ENCODE assay signal across 9 mouse cellular contexts in the genomic region with DNA sequence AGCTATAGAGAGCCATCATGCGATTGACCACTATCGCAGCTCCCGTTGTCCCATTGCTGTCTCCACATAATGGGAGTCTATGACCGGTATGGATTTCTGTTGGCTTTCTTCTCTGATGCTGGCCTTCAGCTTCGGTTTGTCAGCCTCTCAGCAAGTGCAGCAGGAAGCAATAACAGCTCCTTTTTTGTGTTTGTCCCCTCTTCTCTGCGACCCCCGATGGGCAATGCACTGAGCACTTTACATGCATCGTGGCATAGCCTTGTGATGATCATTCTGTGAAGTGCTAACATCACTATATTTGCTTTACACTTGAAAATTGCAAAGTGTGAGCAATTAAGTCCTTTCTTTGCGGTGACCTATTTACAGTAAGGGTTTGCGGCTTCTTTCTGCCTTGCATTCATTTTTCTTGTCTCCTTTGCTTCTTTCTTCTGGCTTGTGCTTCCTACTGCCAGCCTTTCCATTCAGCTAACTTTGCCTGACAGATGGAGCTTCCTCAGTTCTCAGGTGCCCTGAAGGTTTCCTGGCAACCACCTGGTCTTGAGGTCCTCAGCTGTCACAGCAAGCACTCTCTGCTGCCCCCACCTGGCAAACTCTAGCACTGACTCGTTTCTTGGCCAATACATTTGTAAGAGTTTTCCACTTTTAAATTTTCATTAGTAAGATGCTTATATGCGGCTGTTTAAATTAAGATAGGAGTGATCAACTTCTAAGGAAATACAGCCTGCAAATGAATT.
DNase-seq lines count a peak whose midpoint lies in the region; ATAC-seq and TF ChIP-seq lines count a peak whose summit lies in the region.
"Had no signal": no experiment of that assay in that cellular context is flagged by ENCODE, and none has a peak within 500 bp of the region (broad histone marks: within the 10 kb centered on the region; RNA-seq: fewer than 3 reads in every experiment).

No protein-coding gene starts in this region.

- intact Hi-C loops in gastrocnemius, adult 2 months (cut with DNase I) = loop anchor here (1.0 to 10.0 kb wide), 5 partner anchors 98 to 608 kb away; a partner anchor contains a TSS

- no peak overlapping the region for H3K4me3 ChIP-seq in gastrocnemius, adult 2 months
- H3K4me3 ChIP-seq in layer of hippocampus, adult 2 months = no peak overlapping the region
- H3K4me3 ChIP-seq in stomach, postnatal 0 days (ENCODE audit: low read depth, low read length) = no peak overlapping the region
- H3K4me3 ChIP-seq: limb, embryonic 13.5 days had no signal

- H3K4me1 ChIP-seq in stomach, postnatal 0 days (replicated peaks; ENCODE audit: control insufficient read depth, insufficient read depth) = no peaks in the 10 kb centered on the region; the same call in 1 of the 2 replicates

- in situ Hi-C loops in Patski (cut with MboI; ENCODE audit: low pct_unique_long_range_greater_than_20kb) = loop anchor here (5.0 kb wide), 3 partner anchors 188 to 633 kb away; no protein-coding TSS in a partner anchor

- CTCF ChIA-PET in Patski (lab: Charles Lee) = interaction anchor here (0.6 to 4.3 kb wide), 22 partner anchors 8 to 645 kb away, joined by 3 to 29 read pairs (median 3); no protein-coding TSS in a partner anchor

- H3K27me3 ChIP-seq in Patski = peaks cover 6% of the 10 kb centered on the region
- H3K27me3 ChIP-seq in stomach, postnatal 0 days (ENCODE audit: control insufficient read depth, insufficient read depth, low read length) = no peaks in the 10 kb centered on the region
- H3K27me3 ChIP-seq: limb, embryonic 13.5 days had no signal

- no peak overlapping the region for H3K9ac ChIP-seq in stomach, postnatal 0 days (ENCODE audit: low read length)
- H3K9ac ChIP-seq: limb, embryonic 13.5 days had no signal

- peak; percentile 93 for TF ChIP-seq CTCF in Patski (IDR thresholded peaks at IDR 0.05)
- TF ChIP-seq CTCF in gastrocnemius, adult 2 months (IDR thresholded peaks at IDR 0.05) = peak; percentile 96; the same call in 1 of the 2 replicates
- peak; percentile 92 for TF ChIP-seq CTCF in layer of hippocampus, adult 2 months (conservative IDR thresholded peaks at IDR 0.05)
- peak; percentile 85 for TF ChIP-seq CTCF in stomach, postnatal 0 days (IDR thresholded peaks at IDR 0.05; ENCODE audit: low read depth)

- POLR2A ChIA-PET in Patski (lab: Charles Lee) = interaction anchor here (0.9 kb wide), 1 partner anchor 161 kb away, joined by 4 read pairs; no protein-coding TSS in a partner anchor

- H3K9me3 ChIP-seq in stomach, postnatal 0 days (ENCODE audit: control insufficient read depth, low read length) = no peaks in the 10 kb centered on the region
- H3K9me3 ChIP-seq: limb, embryonic 13.5 days had no signal

- no peak for ATAC-seq in Patski
- no peak for ATAC-seq in stomach, postnatal 0 days (ENCODE audit: low FRiP score, low TSS enrichment)

- H3K36me3 ChIP-seq in stomach, postnatal 0 days (ENCODE audit: control insufficient read depth, insufficient read depth, low read length) = no peaks in the 10 kb centered on the region
- H3K36me3 ChIP-seq: limb, embryonic 13.5 days had no signal

- H3K27ac ChIP-seq in gastrocnemius, adult 2 months = no peak overlapping the region
- H3K27ac ChIP-seq in layer of hippocampus, adult 2 months = no peak overlapping the region
- no peak overlapping the region for H3K27ac ChIP-seq in stomach, postnatal 0 days (replicated peaks)
- H3K27ac ChIP-seq: limb, embryonic 13.5 days had no signal

- 83% methylated on average over 12 of the region's 12 CpGs for WGBS in stomach, postnatal 0 days

- H3K4me2 ChIP-seq in stomach, postnatal 0 days (replicated peaks; ENCODE audit: low read depth) = no peak overlapping the region
- H3K4me2 ChIP-seq: limb, embryonic 13.5 days had no signal

- peak; percentile 58 for DNase-seq in gastrocnemius, adult 18-20 months (ENCODE audit: low spot score)
- no peak for DNase-seq in gastrocnemius, postnatal 25 days
- DNase-seq in Patski (ENCODE audit: low read depth, low spot score) = no peak
- DNase-seq in cerebellum, postnatal 10 days = peak; percentile 97 to 99
- peak; percentile 72 for DNase-seq in gastrocnemius, adult 2 months
- peak; percentile 31 to 69 for DNase-seq in layer of hippocampus, adult 2 months (ENCODE audit: low spot score in 2 of 2)
- peak; percentile 80 for DNase-seq in lung, postnatal 14 days
- DNase-seq in stomach, postnatal 0 days (ENCODE audit: low spot score) = peak; percentile 80

- no peak for TF ChIP-seq EP300 in stomach, postnatal 0 days (optimal IDR thresholded peaks at IDR 0.05)

Comparison
In these comparisons a context has a peak if more than half of its experiments do, and no peak if none do; other contexts are left out.
1. DNase-seq: peak in gastrocnemius, adult 18-20 months (single experiment), cerebellum, postnatal 10 days (2 of 2), gastrocnemius, adult 2 months (single experiment), layer of hippocampus, adult 2 months (2 of 2), lung, postnatal 14 days (single experiment) and stomach, postnatal 0 days (single experiment); none in gastrocnemius, postnatal 25 days (single experiment) and Patski (single experiment).
2. Peak in every context shown above with its lines, with median percentiles within 50 percentile points of each other: CTCF ChIP-seq.